Mouse (Mus musculus) hindbrain, embryonic 15.5 days (tissue): ENCODE measurements around the gene Zfp771. TPM values are rescaled to one million over a fixed set of nuclear protein-coding genes. Genes with fewer than 3 reads are reported as not detected.

Experiments used
- ATAC-seq: fragments of 200-750 bp; cut with Nextera tagmentation; 2 replicates; pipeline ENCODE4 v1.8.0; 2017; ENCODE audit warnings: low read depth, moderate number of reproducible peaks, moderate TSS enrichment; ENCODE audit not compliant: low FRiP score
- H3K27ac ChIP-seq: fragments of 300-500 bp; sonication (generic); replicated peaks from 2 replicates; pipeline ENCODE4 v1.5.1; 2015; ENCODE audit warnings: mild to moderate bottlenecking, inconsistent platforms
- H3K27me3 ChIP-seq: fragments of 300-500 bp; sonication (generic); 2 replicates; pipeline ENCODE4 v1.6.1; 2015; ENCODE audit warnings: control low read depth, inconsistent platforms
- H3K36me3 ChIP-seq: fragments of 300-500 bp; sonication (generic); 2 replicates; pipeline ENCODE4 v1.6.1; 2015; ENCODE audit warnings: control low read depth, inconsistent platforms
- H3K4me1 ChIP-seq: fragments of 300-500 bp; sonication (generic); replicated peaks from 2 replicates; pipeline ENCODE4 v1.6.1; 2015; ENCODE audit warnings: control low read depth, inconsistent platforms
- H3K4me2 ChIP-seq: fragments of 300-500 bp; sonication (generic); 2 replicates; pipeline ENCODE4 v1.6.1; 2015; ENCODE audit warnings: moderate library complexity, mild to moderate bottlenecking, inconsistent platforms
- H3K4me3 ChIP-seq: fragments of 300-500 bp; sonication (generic); 2 replicates; pipeline ENCODE4 v1.5.1; 2015; ENCODE audit warnings: mild to moderate bottlenecking, inconsistent platforms
- H3K9ac ChIP-seq: fragments of 300-500 bp; sonication (generic); 2 replicates; pipeline ENCODE4 v1.6.1; 2015; ENCODE audit warnings: inconsistent platforms
- H3K9me3 ChIP-seq: fragments of 300-500 bp; sonication (generic); 2 replicates; pipeline ENCODE4 v1.6.1; 2016; ENCODE audit warnings: control low read depth, inconsistent platforms
- WGBS: fragments of 180-500 bp; shearing (Covaris S2); methylation state at CpG from one replicate; pipeline ENCODE4 v1.1.7; 2015; 5-methylcytosine and 5-hydroxymethylcytosine counted together
- polyA plus RNA-seq: library from polyadenylated mRNA; unstranded; fragments of >200 nt; fragmentation: Nextera tagmentation; extraction: Ambion mirVana; gene quantifications from 2 replicates; pipeline ENCODE4 v1.2.1, GENCODE M21; 2015

Gene Zfp771
- polyA plus RNA-seq, 1 experiment from 2014 or later, result 80.9 TPM

- H3K27me3 ChIP-seq, result no peaks in the 10 kb centered on the region
- H3K27ac ChIP-seq, result no peak overlapping the region
- H3K4me1 ChIP-seq, result peaks cover 25% of the 10 kb centered on the region
- H3K36me3 ChIP-seq, result no peaks in the 10 kb centered on the region
- no peak overlapping the region for H3K4me2 ChIP-seq
- H3K9ac ChIP-seq, result no peak overlapping the region
- 66% methylated on average over 5 of the region's 5 CpGs for WGBS
- ATAC-seq, result no peak
- H3K4me3 ChIP-seq, result no peak overlapping the region
- H3K9me3 ChIP-seq, result no peaks in the 10 kb centered on the region
Measured at GRCm38 (mm10) chr7:127211014-127211745, 32.9 kb upstream of the Zfp771 start.

- Histone ChIP-seq H3K27ac (no peak overlapping the region), H3K9ac (no peak overlapping the region), H3K4me3 (no peak overlapping the region), H3K36me3 (no peaks in the 10 kb centered on the region), H3K4me1 (peaks cover 13% of the 10 kb centered on the region), H3K9me3 (no peaks in the 10 kb centered on the region), H3K27me3 (no peaks in the 10 kb centered on the region), H3K4me2 (no peak overlapping the region)
- ATAC-seq, result no peak
- 90% methylated on average over 12 of the region's 12 CpGs for WGBS
Measured at GRCm38 (mm10) chr7:127212432-127213250, 31.4 kb upstream of the Zfp771 start.

GRCm38 (mm10) chr7:127213485-127213884, 30.6 kb upstream of the Zfp771 start:
- no peak overlapping the region for H3K27ac ChIP-seq
- H3K27me3 ChIP-seq, result no peaks in the 10 kb centered on the region
- ATAC-seq, result no peak
- no peak overlapping the region for H3K9ac ChIP-seq
- H3K4me2 ChIP-seq, result no peak overlapping the region
- no peak overlapping the region for H3K4me3 ChIP-seq
- no peaks in the 10 kb centered on the region for H3K36me3 ChIP-seq
- peaks cover 13% of the 10 kb centered on the region for H3K4me1 ChIP-seq
- 39% methylated on average over 7 of the region's 7 CpGs for WGBS
- no peaks in the 10 kb centered on the region for H3K9me3 ChIP-seq

GRCm38 (mm10) chr7:127213930-127214329, 30.1 kb upstream of the Zfp771 start:
- 51% methylated on average over 12 of the region's 12 CpGs for WGBS
- H3K9me3 ChIP-seq, result no peaks in the 10 kb centered on the region
- H3K4me3 ChIP-seq, result no peak overlapping the region
- no peaks in the 10 kb centered on the region for H3K27me3 ChIP-seq
- no peak overlapping the region for H3K9ac ChIP-seq
- H3K4me2 ChIP-seq, result no peak overlapping the region
- no peak overlapping the region for H3K27ac ChIP-seq
- H3K4me1 ChIP-seq, result peaks cover 13% of the 10 kb centered on the region
- H3K36me3 ChIP-seq, result no peaks in the 10 kb centered on the region
- ATAC-seq, result no peak

GRCm38 (mm10) chr7:127214521-127214920, 29.6 kb upstream of the Zfp771 start:
- Histone ChIP-seq H3K27me3 (no peaks in the 10 kb centered on the region), H3K9ac (0 out of 2 replicates have a peak overlapping the region, but pooled peaks have one; percentile 27), H3K4me2 (peak overlapping the region; percentile 47), H3K9me3 (no peaks in the 10 kb centered on the region), H3K4me3 (0 out of 2 replicates have a peak overlapping the region, but pooled peaks have one; percentile 10), H3K27ac (no peak overlapping the region), H3K36me3 (no peaks in the 10 kb centered on the region), H3K4me1 (peaks cover 9% of the 10 kb centered on the region)
- 40% methylated on average over 21 of the region's 21 CpGs for WGBS
- no peak for ATAC-seq

- Histone ChIP-seq H3K9me3 (no peaks in the 10 kb centered on the region), H3K9ac (peak overlapping the region; percentile 27; the same call in 1 of the 2 replicates), H3K4me2 (peak overlapping the region; percentile 47), H3K4me3 (peak overlapping the region; percentile 10; the same call in 1 of the 2 replicates), H3K36me3 (no peaks in the 10 kb centered on the region), H3K4me1 (0 out of 2 replicates have a peak, but pooled peaks cover 4% of the 10 kb centered on the region), H3K27ac (no peak overlapping the region), H3K27me3 (no peaks in the 10 kb centered on the region)
- whole genome bisulfite sequencing, result 27% methylated on average over 33 of the region's 33 CpGs
- ATAC-seq, result 0 out of 2 replicates have a peak, but pooled peaks have one; percentile 19
Measured at GRCm38 (mm10) chr7:127214981-127215871, 28.8 kb upstream of the Zfp771 start.

GRCm38 (mm10) chr7:127216307-127216706, 27.8 kb upstream of the Zfp771 start:
- H3K27ac ChIP-seq, result no peak overlapping the region
- 86% methylated on average over 5 of the region's 5 CpGs for WGBS
- H3K9ac ChIP-seq, result no peak overlapping the region
- 0 out of 2 replicates have a peak, but pooled peaks cover 4% of the 10 kb centered on the region for H3K4me1 ChIP-seq
- no peaks in the 10 kb centered on the region for H3K36me3 ChIP-seq
- H3K4me2 ChIP-seq, result no peak overlapping the region
- no peak for ATAC-seq
- H3K4me3 ChIP-seq, result no peak overlapping the region
- H3K9me3 ChIP-seq, result no peaks in the 10 kb centered on the region
- H3K27me3 ChIP-seq, result no peaks in the 10 kb centered on the region

- Histone ChIP-seq H3K4me2 (no peak overlapping the region), H3K4me1 (0 out of 2 replicates have a peak, but pooled peaks cover 4% of the 10 kb centered on the region), H3K36me3 (no peaks in the 10 kb centered on the region), H3K4me3 (no peak overlapping the region), H3K27me3 (no peaks in the 10 kb centered on the region), H3K9ac (no peak overlapping the region), H3K9me3 (no peaks in the 10 kb centered on the region), H3K27ac (no peak overlapping the region)
- 96% methylated on average over 6 of the region's 6 CpGs for WGBS
- no peak for ATAC-seq
Measured at GRCm38 (mm10) chr7:127217475-127217874, 26.6 kb upstream of the Zfp771 start.

- Histone ChIP-seq H3K36me3 (no peaks in the 10 kb centered on the region), H3K4me1 (0 out of 2 replicates have a peak, but pooled peaks cover 4% of the 10 kb centered on the region), H3K27ac (no peak overlapping the region), H3K4me3 (no peak overlapping the region), H3K9me3 (no peaks in the 10 kb centered on the region), H3K27me3 (no peaks in the 10 kb centered on the region), H3K9ac (no peak overlapping the region), H3K4me2 (no peak overlapping the region)
- 78% methylated on average over 10 of the region's 10 CpGs for whole genome bisulfite sequencing
- no peak for ATAC-seq
Measured at GRCm38 (mm10) chr7:127217901-127218642, 26.0 kb upstream of the Zfp771 start.

GRCm38 (mm10) chr7:127218670-127219069, 25.4 kb upstream of the Zfp771 start:
- WGBS, result 95% methylated on average over 4 of the region's 4 CpGs
- H3K36me3 ChIP-seq, result no peaks in the 10 kb centered on the region
- no peak overlapping the region for H3K27ac ChIP-seq
- H3K27me3 ChIP-seq, result no peaks in the 10 kb centered on the region
- no peak overlapping the region for H3K4me3 ChIP-seq
- no peak overlapping the region for H3K4me2 ChIP-seq
- ATAC-seq, result no peak
- no peaks in the 10 kb centered on the region for H3K9me3 ChIP-seq
- H3K9ac ChIP-seq, result no peak overlapping the region
- H3K4me1 ChIP-seq, result 0 out of 2 replicates have a peak, but pooled peaks cover 4% of the 10 kb centered on the region

GRCm38 (mm10) chr7:127220440-127220839, 23.6 kb upstream of the Zfp771 start:
- H3K36me3 ChIP-seq, result no peaks in the 10 kb centered on the region
- no peaks in the 10 kb centered on the region for H3K9me3 ChIP-seq
- no peaks in the 10 kb centered on the region for H3K4me1 ChIP-seq
- no peak overlapping the region for H3K4me2 ChIP-seq
- no peak overlapping the region for H3K27ac ChIP-seq
- 88% methylated on average over 6 of the region's 6 CpGs for WGBS
- no peak overlapping the region for H3K9ac ChIP-seq
- H3K27me3 ChIP-seq, result no peaks in the 10 kb centered on the region
- no peak overlapping the region for H3K4me3 ChIP-seq
- ATAC-seq, result no peak
